Mouse (Mus musculus) heart, adult 2 months (tissue): Measurements from ENCODE around the gene Grik4. TPM values are rescaled to one million over a fixed set of nuclear protein-coding genes. Genes with fewer than 3 reads are reported as not detected.

Source experiments
- DNase-seq, 2 experiments: peaks; one replicate each; pipeline ENCODE4 v3.0.0; 2021
- H3K27ac ChIP-seq: fragments of 200-600 bp; 2 replicates; pipeline ENCODE4 v1.8.1; 2022
- H3K27me3 ChIP-seq: fragments of 200-500 bp; 2 replicates; pipeline ENCODE4 v1.6.1; 2012; ENCODE audit warnings: mild to moderate bottlenecking, low read length, inconsistent platforms, mixed read lengths; ENCODE audit not compliant: control insufficient read depth, insufficient read depth
- H3K36me3 ChIP-seq: fragments of 200-500 bp; 2 replicates; pipeline ENCODE4 v1.6.1; 2012; ENCODE audit warnings: low read length, inconsistent platforms; ENCODE audit not compliant: control insufficient read depth, insufficient read depth
- H3K4me1 ChIP-seq: fragments of 200-500 bp; 2 replicates; pipeline ENCODE4 v1.6.1; 2011; ENCODE audit warnings: low read length; ENCODE audit not compliant: control insufficient read depth, insufficient read depth
- H3K4me3 ChIP-seq: fragments of 200-600 bp; 2 replicates; pipeline ENCODE4 v1.8.1; 2022
- H3K79me2 ChIP-seq: fragments of 200-500 bp; replicated peaks from 2 replicates; pipeline ENCODE4 v1.6.1; 2012; ENCODE audit warnings: mild to moderate bottlenecking, inconsistent platforms, low read length, moderate library complexity, mixed read lengths; ENCODE audit not compliant: control insufficient read depth, insufficient read depth
- H3K9ac ChIP-seq: fragments of 200-500 bp; 2 replicates; pipeline ENCODE4 v1.6.1; 2012; ENCODE audit warnings: low read depth, mild to moderate bottlenecking, control low read depth, inconsistent platforms, low read length, mixed read lengths
- CTCF ChIP-seq: fragments of 200-600 bp; IDR thresholded peaks from 2 replicates; pipeline ENCODE4 v1.8.1; 2022; ENCODE audit warnings: antibody characterized with exemption, mild to moderate bottlenecking, moderate library complexity
- EP300 ChIP-seq: fragments of 200-500 bp; IDR thresholded peaks from 2 replicates; pipeline ENCODE4 v1.6.1; 2011; ENCODE audit warnings: low read depth, low read length, control low read depth; ENCODE audit not compliant: insufficient read depth
- POLR2A ChIP-seq: fragments of 200-500 bp; IDR thresholded peaks from 2 replicates; pipeline ENCODE4 v1.6.1; 2011; ENCODE audit warnings: mild to moderate bottlenecking, low read depth, low read length, control low read depth; ENCODE audit not compliant: insufficient read depth
- WGBS: fragments of 180-500 bp; shearing (Covaris S2); methylation state at CpG from one replicate; pipeline ENCODE4 v1.1.7; 2018; 5-methylcytosine and 5-hydroxymethylcytosine counted together
- intact Hi-C: fragments of 180-260 bp; cut with DNase I; formaldehyde crosslinking; loops from one replicate; pipeline ENCODE4 v1.15.1; 2025
- polyA plus RNA-seq: library from polyadenylated mRNA; depleted of rRNA; stranded (reverse); fragments of >200 nt; gene quantifications from 2 replicates; pipeline ENCODE4 v1.2.3, GENCODE M21; 2012
- total RNA-seq, 2 experiments: library from RNA; stranded (reverse); gene quantifications; 2 replicates each; pipeline ENCODE4 v1.2.3; 2021

Gene Grik4
- total and polyA plus RNA-seq, 3 experiments = 0.02 to 0.09 TPM; not detected in 1

DNA sequence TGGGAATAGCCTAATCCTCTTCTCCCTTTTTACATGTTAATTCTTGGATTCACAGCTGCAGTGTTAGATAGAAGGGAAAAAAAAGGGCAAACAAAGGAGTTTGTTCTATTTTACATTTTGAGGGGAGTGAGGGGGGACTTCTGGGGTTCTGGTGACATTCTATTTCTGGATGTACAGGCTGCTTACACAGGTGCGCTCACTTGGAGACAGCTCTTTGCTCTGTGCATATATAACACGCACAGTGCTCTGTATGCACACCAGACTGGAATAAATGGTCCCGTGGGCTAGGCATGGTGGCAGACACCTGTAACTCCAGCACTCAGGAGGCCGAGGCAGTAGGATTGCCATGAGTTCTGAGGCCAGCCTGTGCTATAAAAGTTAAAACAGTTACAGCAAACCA, 292.0 kb downstream of the Grik4 start:
- intact Hi-C loops = no loop called here
- H3K27me3 ChIP-seq = no peaks in the 10 kb centered on the region
- DNase-seq = no peak
- H3K79me2 ChIP-seq = no peaks in the 10 kb centered on the region
- no peak for TF ChIP-seq CTCF
- TF ChIP-seq POLR2A = no peak
- no peak for TF ChIP-seq EP300
- no peaks in the 10 kb centered on the region for H3K4me1 ChIP-seq
- no peak overlapping the region for H3K4me3 ChIP-seq
- H3K36me3 ChIP-seq = no peaks in the 10 kb centered on the region
- no peak overlapping the region for H3K27ac ChIP-seq
- H3K9ac ChIP-seq = no peak overlapping the region
- WGBS = 63% methylated on average over 4 of the region's 4 CpGs

DNA sequence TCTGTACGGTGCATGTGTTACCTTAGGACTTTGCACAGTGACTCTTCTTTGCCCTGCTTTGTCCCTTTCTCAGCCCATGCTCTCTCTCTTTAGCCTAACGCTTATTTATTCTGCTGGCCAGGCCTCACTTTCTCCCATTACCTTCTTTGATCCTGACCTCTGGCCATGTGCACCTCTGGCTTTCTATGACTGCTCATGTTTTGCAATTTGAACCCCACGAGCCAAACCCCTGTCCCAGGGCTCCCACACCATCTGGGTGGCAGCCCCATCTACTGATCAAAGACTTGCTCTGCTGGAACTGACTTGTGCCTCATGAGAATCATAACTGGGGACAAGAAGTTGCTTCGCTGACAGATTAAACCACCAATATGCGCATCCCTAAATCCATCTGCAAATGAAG, 294.4 kb downstream of the Grik4 start:
- TF ChIP-seq CTCF = no peak
- TF ChIP-seq POLR2A = no peak
- no peak for TF ChIP-seq EP300
- intact Hi-C loops = no loop called here
- H3K4me3 ChIP-seq = no peak overlapping the region
- H3K4me1 ChIP-seq = no peaks in the 10 kb centered on the region
- H3K36me3 ChIP-seq = no peaks in the 10 kb centered on the region
- no peak overlapping the region for H3K9ac ChIP-seq
- WGBS = 74% methylated on average over 5 of the region's 5 CpGs
- DNase-seq = no peak
- H3K27me3 ChIP-seq = no peaks in the 10 kb centered on the region
- no peaks in the 10 kb centered on the region for H3K79me2 ChIP-seq
- H3K27ac ChIP-seq = no peak overlapping the region

DNA sequence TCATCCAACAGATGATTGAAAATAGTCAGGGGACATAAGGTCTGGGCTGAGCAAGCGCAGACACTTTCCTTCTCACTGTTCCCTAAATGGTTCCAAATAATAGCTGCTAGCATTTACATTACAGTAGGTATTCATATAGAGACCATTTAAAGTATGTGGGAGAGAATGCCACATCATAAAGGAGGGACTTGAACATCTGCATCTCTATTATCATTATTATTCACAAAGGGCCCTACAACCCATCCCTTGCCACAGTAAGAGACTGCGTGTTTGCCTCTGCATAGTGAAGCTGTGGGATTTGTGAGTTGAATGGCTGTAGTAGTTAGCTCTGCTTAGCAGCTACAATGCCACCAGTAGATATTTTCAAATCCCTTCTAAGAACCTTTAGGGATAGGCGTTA, 296.2 kb downstream of the Grik4 start:
- no peak for TF ChIP-seq POLR2A
- no peak for TF ChIP-seq CTCF
- no peak for TF ChIP-seq EP300
- H3K4me3 ChIP-seq = no peak overlapping the region
- H3K4me1 ChIP-seq = no peaks in the 10 kb centered on the region
- H3K27me3 ChIP-seq = no peaks in the 10 kb centered on the region
- intact Hi-C loops = no loop called here
- WGBS = 83% methylated on average over 3 of the region's 3 CpGs
- no peak for DNase-seq
- H3K27ac ChIP-seq = no peak overlapping the region
- H3K36me3 ChIP-seq = no peaks in the 10 kb centered on the region
- no peak overlapping the region for H3K9ac ChIP-seq
- H3K79me2 ChIP-seq = no peaks in the 10 kb centered on the region

DNA sequence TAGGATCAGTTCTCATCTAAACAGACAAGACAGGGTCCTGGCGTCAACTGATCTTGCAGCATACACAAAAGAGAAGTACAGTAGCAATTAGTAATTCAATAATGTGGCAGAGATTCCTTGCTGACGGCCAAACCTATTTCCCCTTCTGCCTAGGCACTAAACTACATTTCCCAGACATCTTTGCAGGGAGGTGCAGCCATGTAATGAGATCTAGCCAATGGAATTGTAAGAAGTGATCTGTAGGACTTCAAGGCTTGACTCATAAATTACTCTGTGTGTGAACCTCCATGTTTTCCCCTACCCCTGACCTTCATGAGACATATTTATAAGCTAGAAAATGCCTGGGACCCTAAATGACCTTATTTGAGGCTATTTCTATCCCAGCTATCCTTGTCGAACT, 296.7 kb downstream of the Grik4 start:
- Histone ChIP-seq H3K9ac (no peak overlapping the region), H3K4me3 (no peak overlapping the region), H3K27ac (no peak overlapping the region), H3K79me2 (no peaks in the 10 kb centered on the region), H3K27me3 (no peaks in the 10 kb centered on the region), H3K36me3 (no peaks in the 10 kb centered on the region), H3K4me1 (no peaks in the 10 kb centered on the region)
- WGBS = 54% methylated on average over 3 of the region's 3 CpGs
- no peak for DNase-seq
- intact Hi-C loops = no loop called here
- no peak for TF ChIP-seq CTCF
- no peak for TF ChIP-seq POLR2A
- no peak for TF ChIP-seq EP300

DNA sequence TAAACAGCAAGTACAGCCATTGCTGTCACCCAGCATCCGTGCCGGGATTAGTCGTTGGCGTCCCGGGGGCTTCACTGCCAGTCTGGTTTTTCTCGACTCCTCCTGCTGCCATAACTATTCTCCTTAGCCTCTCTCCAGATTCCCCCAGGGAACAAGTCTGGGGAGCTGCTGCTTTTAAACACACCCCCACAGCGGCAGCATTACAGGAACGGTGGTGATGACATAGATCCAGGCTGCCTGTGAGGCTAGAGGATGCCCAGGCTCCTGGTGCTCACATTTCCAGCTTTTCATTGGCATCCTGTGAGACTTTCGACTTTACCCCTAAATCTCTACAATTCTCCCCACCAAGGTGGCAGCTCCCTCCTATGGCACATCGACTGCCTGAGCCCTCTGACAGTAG, 297.5 kb downstream of the Grik4 start:
- Histone ChIP-seq H3K27me3 (no peaks in the 10 kb centered on the region), H3K36me3 (no peaks in the 10 kb centered on the region), H3K27ac (no peak overlapping the region), H3K4me3 (no peak overlapping the region), H3K4me1 (no peaks in the 10 kb centered on the region), H3K79me2 (no peaks in the 10 kb centered on the region), H3K9ac (no peak overlapping the region)
- no peak for TF ChIP-seq POLR2A
- no peak for TF ChIP-seq EP300
- no peak for TF ChIP-seq CTCF
- no peak for DNase-seq
- 54% methylated on average over 10 of the region's 10 CpGs for WGBS
- intact Hi-C loops = no loop called here

DNA sequence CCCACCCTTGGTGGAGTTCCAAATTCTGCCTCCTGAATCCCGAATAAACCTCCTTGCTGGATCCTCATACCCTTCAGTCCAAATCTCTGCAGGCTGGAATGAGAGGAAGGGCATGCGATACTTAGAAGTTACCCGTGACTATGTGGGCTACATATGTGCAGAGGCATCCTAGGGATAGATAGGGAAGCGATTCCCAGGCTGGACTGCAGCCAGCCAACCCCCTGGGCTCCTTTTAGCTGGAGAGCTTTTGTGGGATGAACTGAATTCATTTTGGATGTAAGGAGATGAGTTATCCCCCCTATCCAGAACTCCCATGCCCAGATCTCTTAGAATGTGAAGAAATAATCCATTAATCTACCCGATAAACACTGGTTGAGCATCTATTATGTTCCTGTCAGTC, 299.1 kb downstream of the Grik4 start:
- H3K4me3 ChIP-seq = no peak overlapping the region
- no peaks in the 10 kb centered on the region for H3K27me3 ChIP-seq
- no peaks in the 10 kb centered on the region for H3K79me2 ChIP-seq
- no peak for DNase-seq
- H3K27ac ChIP-seq = no peak overlapping the region
- no peaks in the 10 kb centered on the region for H3K36me3 ChIP-seq
- no peak overlapping the region for H3K9ac ChIP-seq
- no peaks in the 10 kb centered on the region for H3K4me1 ChIP-seq
- intact Hi-C loops = no loop called here
- TF ChIP-seq EP300 = no peak
- no peak for TF ChIP-seq POLR2A
- no peak for TF ChIP-seq CTCF
- 74% methylated on average over 5 of the region's 5 CpGs for WGBS

DNA sequence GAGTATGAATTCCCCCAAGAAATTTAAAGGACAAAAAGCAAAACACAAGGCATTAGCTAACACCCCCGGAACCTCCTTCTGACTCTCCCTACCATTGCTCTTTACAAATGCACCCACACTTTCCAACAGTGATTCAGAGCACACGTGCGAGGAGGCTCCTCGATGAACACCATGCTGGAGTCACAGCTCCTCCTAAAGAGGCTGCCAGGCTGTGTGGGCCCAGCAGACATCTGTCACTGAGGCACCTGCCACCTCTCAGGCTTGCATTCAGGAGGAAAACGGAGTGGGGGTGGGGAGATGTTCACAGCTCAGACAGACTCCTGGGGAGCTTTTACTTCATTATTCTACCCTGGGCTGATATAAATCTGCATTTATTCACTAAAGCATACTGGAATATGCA, 301.5 kb downstream of the Grik4 start:
- no peak for DNase-seq
- H3K9ac ChIP-seq = no peak overlapping the region
- H3K79me2 ChIP-seq = no peaks in the 10 kb centered on the region
- no peak overlapping the region for H3K27ac ChIP-seq
- no peaks in the 10 kb centered on the region for H3K4me1 ChIP-seq
- H3K27me3 ChIP-seq = no peaks in the 10 kb centered on the region
- no peak for TF ChIP-seq CTCF
- TF ChIP-seq POLR2A = no peak
- no peak for TF ChIP-seq EP300
- 55% methylated on average over 5 of the region's 5 CpGs for WGBS
- H3K4me3 ChIP-seq = no peak overlapping the region
- no peaks in the 10 kb centered on the region for H3K36me3 ChIP-seq
- intact Hi-C loops = no loop called here
